Mouse (Mus musculus) R1 (cell line): ENCODE data around the gene Gm20812.
"Not testable (repeated sequence)": the region's sequence is repeated elsewhere in the genome, so short reads cannot be mapped to it uniquely, and the experiment has no call there.

ENCODE experiments used
- DNase-seq: peaks from one replicate; pipeline ENCODE4 v3.0.0-alpha.2; 2018; ENCODE audit warnings: low read depth, low spot score

The Gm20812 gene

DNA sequence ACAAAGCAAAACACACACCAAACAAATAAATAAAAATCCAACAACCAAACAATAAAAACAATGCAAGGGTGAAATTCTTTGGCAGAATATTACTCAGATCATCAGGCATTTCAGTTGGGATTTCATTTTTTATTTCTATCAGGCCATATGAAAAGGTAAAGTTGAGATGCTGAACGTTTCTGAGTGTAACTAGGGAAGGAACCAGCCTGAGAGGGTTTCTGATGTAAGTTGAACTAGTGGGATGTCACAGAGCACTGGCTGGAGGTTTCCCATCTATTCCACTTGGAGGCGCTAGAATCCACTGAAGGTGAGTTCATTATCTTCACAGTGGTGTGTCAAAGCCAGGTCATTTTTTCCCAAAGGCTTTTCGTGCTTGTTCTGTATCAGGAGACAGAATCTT, at the start of gene Gm20812:
Gene Gm20812, plus strand, starts transcription at position 301 of the 400 bp plus-strand sequence.
- DNase-seq: not testable (repeated sequence)
